Mouse (Mus musculus) heart, postnatal 0 days (tissue): ENCODE data around the gene Sh3yl1.

ENCODE experiments used
- CTCF ChIP-seq: IDR thresholded peaks from 2 replicates; pipeline ENCODE4 v1.5.1; 2016; ENCODE audit warnings: antibody characterized with exemption, control low read depth, low read depth
- EP300 ChIP-seq: IDR thresholded peaks from 2 replicates; pipeline ENCODE4 v1.6.1; 2016; ENCODE audit warnings: antibody characterized with exemption, low read depth

DNA sequence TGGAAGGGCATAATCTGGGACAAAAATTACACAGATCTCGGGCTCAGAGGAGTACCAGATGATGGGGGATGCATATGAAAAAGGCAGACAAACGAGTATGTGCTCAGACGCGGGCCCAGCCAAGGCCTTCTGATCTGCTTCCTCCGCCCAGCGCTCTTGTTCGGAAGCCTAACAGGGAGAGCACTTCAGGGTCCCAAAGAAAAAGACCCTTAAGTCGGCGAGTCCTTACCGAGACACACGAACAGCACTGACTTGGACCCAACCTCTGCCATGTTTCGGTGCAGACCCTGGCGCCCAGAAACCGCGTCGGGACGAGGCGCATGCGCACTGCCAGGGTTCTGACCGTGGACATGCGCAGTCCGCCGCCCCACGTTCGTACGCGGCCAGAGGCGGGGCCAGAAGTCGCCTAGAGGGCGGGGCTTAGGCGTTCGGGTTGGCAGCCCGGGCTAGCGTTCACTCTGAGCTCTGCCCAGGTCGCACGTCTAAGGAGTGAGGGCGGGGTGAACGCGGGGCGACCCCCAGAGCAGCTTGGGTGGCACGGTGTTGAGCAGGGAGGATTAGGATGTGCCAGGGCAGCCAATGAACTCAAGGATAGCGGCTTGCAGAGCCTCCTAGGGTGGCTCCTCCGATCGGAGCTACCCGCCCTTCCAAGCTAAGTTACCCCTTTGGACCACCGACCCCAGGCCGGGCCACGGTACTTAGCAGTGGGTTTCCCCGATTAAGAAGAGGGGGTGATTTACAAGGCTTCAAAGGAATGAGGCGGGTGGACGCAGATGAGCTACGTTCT, at the start of gene Sh3yl1, which contains the start of gene Acp1:
- no peak for TF ChIP-seq EP300
- no peak for TF ChIP-seq CTCF
